Mouse (Mus musculus) heart, postnatal 14 days (tissue): ENCODE results near the gene Thsd7a. TPM values are rescaled to one million over a fixed set of nuclear protein-coding genes. Genes with fewer than 3 reads are reported as not detected.

Experiments used
- DNase-seq, 2 experiments: peaks; one replicate each; pipeline ENCODE4 v3.0.0; 2021 to 2022
- intact Hi-C: fragments of 180-260 bp; cut with DNase I; formaldehyde crosslinking; loops from one replicate; pipeline ENCODE4 v1.15.1; 2025
- total RNA-seq, 2 experiments: library from RNA; stranded (reverse); gene quantifications; 2 replicates each; pipeline ENCODE4 v1.2.3; 2021

Gene Thsd7a
- total RNA-seq, 2 experiments from 2014 or later, result 10.7 to 14.6 TPM

GRCm38 (mm10) chr6:12519121-12519520 is 230.1 kb downstream of the Thsd7a start:
- intact Hi-C loops, result no loop called here
- no peak for DNase-seq

DNA sequence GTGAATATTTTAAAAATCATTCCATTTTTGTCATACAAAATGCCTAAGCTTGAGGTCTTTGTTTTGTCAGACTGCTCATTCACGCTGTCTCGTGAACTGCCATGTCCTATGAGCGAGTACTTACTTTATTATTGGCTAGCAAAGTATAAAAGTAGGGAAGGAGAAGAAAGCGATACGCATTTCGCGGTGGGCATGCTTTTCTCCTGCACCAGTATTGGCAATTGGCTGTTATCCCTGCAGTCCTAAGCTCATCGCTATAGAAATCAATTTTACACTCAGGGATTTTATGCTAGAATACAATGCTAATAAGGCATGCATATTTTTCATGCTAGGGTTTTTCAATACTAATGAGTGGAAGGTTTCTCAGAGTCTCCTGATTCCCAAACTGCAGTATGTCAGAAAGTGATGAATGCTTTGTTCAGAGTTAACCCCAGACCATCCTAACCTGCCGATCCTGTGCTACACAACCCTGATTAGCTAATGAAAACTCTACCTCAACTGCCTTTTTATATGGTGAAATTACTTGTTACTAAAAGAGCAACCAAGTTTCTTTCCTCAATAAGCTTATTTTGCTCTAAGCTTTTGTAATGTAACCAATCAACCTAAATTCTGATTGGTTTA is 230.8 kb downstream of the Thsd7a start:
- no peak for DNase-seq
- intact Hi-C loops, result no loop called here

- intact Hi-C loops, result no loop called here
- no peak for DNase-seq
Observed at GRCm38 (mm10) chr6:12517726-12518125, 231.5 kb downstream of the Thsd7a start.

GRCm38 (mm10) chr6:12506877-12507276 is 242.3 kb downstream of the Thsd7a start:
- intact Hi-C loops, result no loop called here
- no peak for DNase-seq

DNA sequence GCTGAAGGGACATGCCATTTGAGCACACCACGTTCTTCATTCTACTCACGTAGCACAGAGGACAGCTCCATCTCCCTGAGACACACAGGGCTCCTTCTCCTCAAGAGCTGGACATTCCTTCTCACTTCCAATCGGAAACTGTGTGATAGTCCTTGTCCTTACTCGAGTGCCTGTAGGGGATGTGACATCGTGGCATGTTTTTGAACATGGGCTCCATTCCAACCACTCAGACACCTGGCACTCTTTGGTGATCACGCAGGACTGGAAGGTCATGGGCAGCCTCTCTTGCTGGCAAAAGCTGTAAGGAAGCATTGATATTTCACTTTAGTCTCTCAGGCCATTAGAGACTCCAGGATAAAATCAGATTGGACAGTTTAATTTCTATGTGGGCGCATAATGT is 245.3 kb downstream of the Thsd7a start:
- intact Hi-C loops, result no loop called here
- peak; percentile 15 to 48 for DNase-seq

GRCm38 (mm10) chr6:12500888-12501287 is 248.3 kb downstream of the Thsd7a start:
- DNase-seq, result no peak
- intact Hi-C loops, result no loop called here

- intact Hi-C loops, result no loop called here
Observed at GRCm38 (mm10) chr6:12499866-12500265, 249.3 kb downstream of the Thsd7a start.

DNA sequence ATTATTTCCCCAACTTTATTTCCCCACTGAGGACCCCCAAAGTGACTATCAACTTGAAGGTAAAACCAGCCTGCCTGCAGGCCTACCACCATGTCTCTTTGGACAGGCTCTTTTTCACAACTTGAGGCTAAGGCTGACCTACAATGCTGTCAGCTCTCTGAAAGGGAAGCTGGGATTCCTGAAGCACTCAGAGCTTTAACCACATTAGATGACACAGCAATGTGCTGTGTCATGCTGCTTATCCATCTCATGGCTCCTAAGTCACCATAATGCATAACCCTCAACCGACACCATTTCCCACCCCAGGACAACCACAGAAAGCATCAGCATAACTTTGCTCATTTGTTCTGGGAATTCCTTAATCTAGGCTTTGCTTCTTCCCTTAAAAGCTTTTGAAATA is 255.6 kb downstream of the Thsd7a start:
- intact Hi-C loops, result no loop called here

More at GRCm38 (mm10) chr6:12499866-12500265, 249.3 kb downstream of the Thsd7a start:
- no peak for DNase-seq

GRCm38 (mm10) chr6:12488882-12489281 is 260.3 kb downstream of the Thsd7a start:
- DNase-seq, result no peak
- intact Hi-C loops, result no loop called here

More for the DNA sequence above, 255.6 kb downstream of the Thsd7a start:
- DNase-seq, result no peak

- intact Hi-C loops, result no loop called here
- DNase-seq, result no peak
Observed at GRCm38 (mm10) chr6:12481527-12482163, 267.6 kb downstream of the Thsd7a start.

DNA sequence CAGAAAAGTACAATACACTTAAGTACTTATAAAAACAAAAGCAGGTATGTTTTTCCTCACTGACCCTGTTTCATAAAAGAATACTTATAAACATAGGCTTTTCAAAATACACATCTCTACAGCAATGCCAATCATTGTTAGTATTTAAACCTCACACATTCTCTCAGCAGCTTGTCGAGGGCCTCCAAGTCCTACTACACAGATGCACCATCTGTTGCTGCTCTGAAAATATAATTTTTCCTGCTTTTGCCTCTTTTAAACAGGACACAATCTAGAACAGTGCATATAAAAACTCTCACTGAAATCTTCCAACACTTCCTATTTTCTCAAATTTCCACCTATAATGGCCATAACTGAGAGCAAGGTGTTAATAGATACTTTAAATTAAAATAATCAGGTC is 270.9 kb downstream of the Thsd7a start:
- intact Hi-C loops, result no loop called here

GRCm38 (mm10) chr6:12470935-12471334 is 278.3 kb downstream of the Thsd7a start:
- intact Hi-C loops, result loop anchor here (2.0 kb wide), 1 partner anchor 16 kb away; no protein-coding TSS in a partner anchor
- peak in 1 of 2 experiments; percentile 26 for DNase-seq

More for the DNA sequence above, 270.9 kb downstream of the Thsd7a start:
- no peak for DNase-seq

GRCm38 (mm10) chr6:12467339-12468124 is 281.7 kb downstream of the Thsd7a start:
- DNase-seq, result no peak
- intact Hi-C loops, result no loop called here

GRCm38 (mm10) chr6:12458841-12459240 is 290.4 kb downstream of the Thsd7a start:
- peak in 1 of 2 experiments; percentile 9 for DNase-seq
- intact Hi-C loops, result no loop called here

DNA sequence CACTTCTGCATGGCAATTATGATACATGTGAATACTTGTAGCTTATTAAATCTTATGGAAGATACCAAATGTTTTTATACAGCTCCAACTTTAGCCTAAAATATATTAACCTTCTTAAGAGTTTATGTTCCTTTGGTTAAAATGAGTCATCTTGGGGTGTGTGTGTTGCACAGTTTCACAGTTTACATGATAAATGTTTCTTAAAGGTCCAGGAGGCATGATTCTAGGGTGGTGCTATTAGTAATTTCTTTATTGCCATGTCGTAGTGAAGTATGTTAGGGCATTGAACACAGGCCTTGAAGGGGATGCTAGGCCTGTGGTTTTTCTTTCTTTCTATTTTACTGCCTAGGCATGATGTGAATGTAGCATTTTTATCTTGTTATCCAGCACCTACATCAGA is 291.8 kb downstream of the Thsd7a start:
- intact Hi-C loops, result no loop called here
- no peak for DNase-seq

DNA sequence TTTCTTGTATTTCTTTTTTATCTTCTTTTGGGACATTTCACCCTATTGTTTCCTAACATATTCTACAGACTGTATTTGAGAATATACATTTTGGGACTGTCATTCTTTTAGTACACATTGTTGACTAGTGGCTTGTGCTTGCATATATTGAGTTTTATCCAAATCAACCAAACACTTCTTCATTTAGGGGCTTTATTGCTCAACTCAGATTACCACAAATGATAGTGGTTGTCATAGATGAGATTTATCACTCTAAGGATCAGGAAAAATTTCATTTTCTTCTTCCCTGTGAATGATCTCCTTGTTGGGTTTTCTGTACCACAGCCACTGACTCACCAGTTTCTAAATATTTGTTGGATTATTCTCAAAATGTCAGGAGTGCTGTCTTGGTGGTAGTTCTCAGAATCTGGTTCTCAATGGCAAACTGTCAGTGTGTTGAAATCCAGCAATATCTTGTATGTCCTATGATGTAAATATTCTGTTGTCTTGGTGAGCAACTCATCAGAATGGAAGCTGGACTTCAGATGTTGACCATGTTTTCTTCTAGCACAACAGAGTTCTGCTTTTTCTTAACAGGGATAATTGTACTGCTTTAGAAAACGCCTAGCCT is 294.2 kb downstream of the Thsd7a start:
- intact Hi-C loops, result no loop called here

GRCm38 (mm10) chr6:12454132-12454531 is 295.1 kb downstream of the Thsd7a start:
- intact Hi-C loops, result no loop called here
- DNase-seq, result no peak

More for the DNA sequence above, 294.2 kb downstream of the Thsd7a start:
- DNase-seq, result no peak

GRCm38 (mm10) chr6:12448851-12449250 is 300.4 kb downstream of the Thsd7a start:
- peak; percentile 5 to 12 for DNase-seq
- intact Hi-C loops, result no loop called here

- intact Hi-C loops, result no loop called here
- no peak for DNase-seq
Observed at GRCm38 (mm10) chr6:12445486-12445885, 303.7 kb downstream of the Thsd7a start.

GRCm38 (mm10) chr6:12439561-12439960 is 309.6 kb downstream of the Thsd7a start:
- DNase-seq, result no peak
- intact Hi-C loops, result no loop called here

GRCm38 (mm10) chr6:12419070-12419469 is 330.1 kb downstream of the Thsd7a start:
- DNase-seq, result no peak
- intact Hi-C loops, result no loop called here
